Mouse (Mus musculus) ES-E14 (cell line): ENCODE data around the gene AW549877. TPM values are rescaled to one million over a fixed set of nuclear protein-coding genes. Genes with fewer than 3 reads are reported as not detected.

Source experiments
- DNase-seq: peaks from one replicate; pipeline ENCODE4 v3.0.0-alpha.2; 2013; ENCODE audit warnings: low read depth, low spot score
- H3K27ac ChIP-seq: 2 replicates; pipeline ENCODE4 v1.5.1; 2012; ENCODE audit warnings: low read depth, mild to moderate bottlenecking, low read length, moderate library complexity, mixed read lengths; ENCODE audit not compliant: poor library complexity, insufficient read depth, severe bottlenecking
- H3K36me3 ChIP-seq: 2 replicates; pipeline ENCODE4 v1.6.1; 2012; ENCODE audit warnings: mild to moderate bottlenecking, low read length, moderate library complexity, mixed read lengths; ENCODE audit not compliant: control insufficient read depth, poor library complexity, insufficient read depth, severe bottlenecking
- H3K4me1 ChIP-seq, 2 experiments: fragments of 150-350 bp in 1 of 2; sonication (generic) in 1 of 2; 2 replicates each; pipeline ENCODE4 v1.6.1; 2012; ENCODE audit warnings: low read length in 2 of 2, mild to moderate bottlenecking in 1 of 2, mixed read lengths in 1 of 2; ENCODE audit not compliant: control insufficient read depth in 2 of 2, insufficient read depth in 2 of 2, poor library complexity in 1 of 2
- H3K4me3 ChIP-seq, 2 experiments: fragments of 150-350 bp in 1 of 2; sonication (generic) in 1 of 2; 2 replicates each; pipeline ENCODE4 v1.5.1; 2012; ENCODE audit warnings: low read length in 2 of 2, low read depth in 1 of 2, mild to moderate bottlenecking in 1 of 2, mixed read lengths in 1 of 2; ENCODE audit not compliant: insufficient read depth in 1 of 2, poor library complexity in 1 of 2, severe bottlenecking in 1 of 2
- H3K9ac ChIP-seq: 2 replicates; pipeline ENCODE4 v1.6.1; 2012; ENCODE audit warnings: low read depth, mild to moderate bottlenecking, low read length, mixed read lengths; ENCODE audit not compliant: poor library complexity, insufficient read depth, severe bottlenecking
- H3K9me3 ChIP-seq: fragments of 150-350 bp; sonication (generic); 2 replicates; pipeline ENCODE4 v1.6.1; 2012; ENCODE audit warnings: low read depth, mild to moderate bottlenecking, low read length; ENCODE audit not compliant: control insufficient read depth, insufficient read depth
- CHD2 ChIP-seq: IDR thresholded peaks from 2 replicates; pipeline ENCODE4 v1.6.1; 2014; ENCODE audit warnings: mild to moderate bottlenecking, low read depth, low read length, inconsistent platforms
- HCFC1 ChIP-seq: IDR thresholded peaks from 2 replicates; pipeline ENCODE4 v1.6.1; 2012; ENCODE audit warnings: low read length, inconsistent platforms, borderline replicate concordance; ENCODE audit not compliant: insufficient read depth
- MAFK ChIP-seq: IDR thresholded peaks from 2 replicates; pipeline ENCODE4 v1.6.1; 2014; ENCODE audit warnings: mild to moderate bottlenecking, low read depth, low read length, inconsistent platforms; ENCODE audit not compliant: insufficient read depth
- ZC3H11A ChIP-seq: IDR thresholded peaks from 2 replicates; pipeline ENCODE4 v1.6.1; 2012; ENCODE audit warnings: low read depth, mild to moderate bottlenecking, inconsistent platforms, low read length, borderline replicate concordance
- ZNF384 ChIP-seq: IDR thresholded peaks from 2 replicates; pipeline ENCODE4 v1.6.1; 2012; ENCODE audit warnings: low read depth, low read length, inconsistent platforms
- in situ Hi-C, 2 experiments: fragments of 600-800 bp; cut with MboI; formaldehyde crosslinking; loops; one replicate each; pipeline ENCODE4 v1.15.1; 2025; ENCODE audit warnings: low sequenced_read_pairs in 2 of 2, inconsistent platforms in 1 of 2; ENCODE audit not compliant: unreplicated experiment in 2 of 2
- total RNA-seq: library from RNA; depleted of rRNA; stranded (reverse); fragments of 300-350 nt; gene quantifications from 2 replicates; pipeline ENCODE4 v1.2.3, GENCODE M21; 2012

Gene AW549877
- total RNA-seq, 1 experiment: 22.6 TPM

DNA sequence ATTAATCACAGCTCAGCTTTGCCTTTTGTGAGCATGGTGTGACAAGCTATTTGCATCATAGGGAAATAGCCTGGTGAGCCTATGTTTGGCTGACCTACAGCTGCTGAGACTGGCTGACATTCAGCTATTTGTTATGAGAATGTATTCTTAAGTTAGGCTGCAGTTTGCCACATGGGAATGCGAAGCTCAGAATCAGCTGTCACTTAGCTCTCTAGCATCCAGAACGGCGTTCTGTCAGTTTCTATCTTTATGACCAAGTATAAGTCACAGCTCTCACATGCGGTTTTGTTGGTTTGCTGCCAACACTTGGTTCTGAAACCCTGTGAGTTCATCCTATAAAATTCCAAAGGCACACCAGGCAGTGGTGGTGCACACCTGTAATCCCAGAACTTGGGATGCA, 25.2 kb upstream of the AW549877 start:
- no peak for DNase-seq
- TF ChIP-seq HCFC1 (no peak), CHD2 (no peak), ZNF384 (no peak), ZC3H11A (no peak), MAFK (no peak)

DNA sequence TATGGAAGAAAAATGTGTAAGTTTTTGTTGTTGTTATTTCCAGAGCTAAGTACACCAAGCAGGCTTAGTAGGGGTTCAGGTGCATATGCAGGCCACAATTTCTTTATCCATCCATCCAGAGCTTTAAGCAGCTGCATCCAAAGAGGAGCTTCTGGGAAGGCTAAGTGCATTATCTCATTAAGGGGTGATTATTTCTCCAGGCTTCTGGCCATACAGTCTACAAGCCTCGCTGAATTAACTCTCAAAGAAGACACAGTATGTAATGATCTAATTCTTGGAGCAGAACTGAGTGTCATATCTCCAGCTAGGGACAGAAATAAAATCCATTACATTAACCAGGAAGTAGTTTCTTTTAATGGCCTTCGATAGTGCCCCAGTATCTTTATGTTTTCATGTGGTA, 18.3 kb upstream of the AW549877 start:
- TF ChIP-seq CHD2: no peak
- no peak for TF ChIP-seq ZNF384
- no peak for TF ChIP-seq ZC3H11A
- TF ChIP-seq HCFC1: no peak
- TF ChIP-seq MAFK: no peak
- H3K9ac ChIP-seq: no peak overlapping the region
- H3K36me3 ChIP-seq: no peaks in the 10 kb centered on the region
- in situ Hi-C loops: no loop called here
- H3K9me3 ChIP-seq: no peaks in the 10 kb centered on the region
- no peaks in the 10 kb centered on the region for H3K4me1 ChIP-seq
- no peak for DNase-seq
- no peak overlapping the region for H3K4me3 ChIP-seq
- no peak overlapping the region for H3K27ac ChIP-seq

More for the DNA sequence above, 25.2 kb upstream of the AW549877 start:
- H3K27ac ChIP-seq: no peak overlapping the region
- H3K4me3 ChIP-seq: no peak overlapping the region
- in situ Hi-C loops: no loop called here
- no peaks in the 10 kb centered on the region for H3K36me3 ChIP-seq
- peaks cover 0 to 2% of the 10 kb centered on the region in 2 experiments; a peak in 1 of 4 replicates for H3K4me1 ChIP-seq
- no peaks in the 10 kb centered on the region for H3K9me3 ChIP-seq
- no peak overlapping the region for H3K9ac ChIP-seq

DNA sequence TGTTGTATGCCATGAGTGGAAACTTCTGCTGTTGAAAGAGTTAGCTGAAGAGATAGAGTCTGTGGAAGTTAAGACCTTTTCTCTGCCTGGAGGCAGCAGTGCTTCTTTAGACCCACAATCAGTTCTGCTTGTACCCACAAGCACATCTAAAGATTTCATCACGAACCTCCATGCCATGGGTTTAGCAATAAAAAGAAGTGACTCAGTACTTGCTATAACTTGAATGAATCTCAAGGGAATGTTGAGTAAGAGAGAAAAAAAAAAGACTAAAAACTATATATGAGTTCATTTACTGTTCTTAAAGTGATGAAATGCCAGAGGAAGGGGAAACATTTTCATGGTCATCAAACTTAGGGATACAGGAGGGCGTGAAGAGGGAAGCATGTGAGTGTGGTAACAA, 5.0 kb upstream of the AW549877 start:
- TF ChIP-seq ZC3H11A (no peak), CHD2 (no peak), MAFK (no peak), ZNF384 (no peak), HCFC1 (no peak)
- H3K36me3 ChIP-seq: no peaks in the 10 kb centered on the region
- no peak overlapping the region for H3K9ac ChIP-seq
- H3K27ac ChIP-seq: no peak overlapping the region
- H3K4me1 ChIP-seq: peaks cover 0 to 2% of the 10 kb centered on the region in 2 experiments; a peak in 1 of 4 replicates
- H3K9me3 ChIP-seq: peaks cover 2% of the 10 kb centered on the region; the same call in 1 of the 2 replicates
- in situ Hi-C loops: no loop called here
- no peak overlapping the region for H3K4me3 ChIP-seq
- DNase-seq: no peak

DNA sequence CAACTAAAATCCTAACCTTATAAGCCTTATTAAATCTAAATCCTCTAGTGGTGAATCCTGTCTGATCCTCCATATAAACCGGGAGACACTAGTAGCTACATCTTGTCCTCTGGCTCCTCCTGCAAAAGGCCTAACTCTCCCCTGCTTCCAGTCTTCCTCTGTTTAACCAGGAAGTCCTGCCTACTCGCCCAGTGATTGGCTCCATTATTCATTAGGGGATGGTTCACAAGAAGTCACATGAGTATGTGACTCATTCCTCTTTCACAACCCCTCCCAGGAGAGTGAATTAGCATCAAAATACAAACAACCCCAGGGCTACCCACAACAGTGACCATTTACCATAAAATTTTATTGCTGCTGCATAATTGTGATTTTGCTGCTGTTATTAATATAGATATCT, 3.6 kb upstream of the AW549877 start:
- peaks cover 0 to 2% of the 10 kb centered on the region in 2 experiments; a peak in 1 of 4 replicates for H3K4me1 ChIP-seq
- no peaks in the 10 kb centered on the region for H3K9me3 ChIP-seq
- H3K27ac ChIP-seq: no peak overlapping the region
- no peak overlapping the region; the same call in 1 of the 2 replicates for H3K9ac ChIP-seq
- no peak for DNase-seq
- in situ Hi-C loops: no loop called here
- no peak overlapping the region for H3K4me3 ChIP-seq
- no peak for TF ChIP-seq HCFC1
- TF ChIP-seq MAFK: no peak
- no peak for TF ChIP-seq ZC3H11A
- no peak for TF ChIP-seq ZNF384
- H3K36me3 ChIP-seq: no peaks in the 10 kb centered on the region
